Mouse (Mus musculus): ENCODE measurements around the gene Fbxo36. TPM values are rescaled to one million over a fixed set of nuclear protein-coding genes. Genes with fewer than 3 reads are reported as not detected.
A peak's percentile ranks its signal among the peaks of the same experiment; 100 is the strongest.

The Fbxo36 gene
- polyA plus RNA-seq, 1 experiment from 2014 or later = 9.2 TPM

DNA sequence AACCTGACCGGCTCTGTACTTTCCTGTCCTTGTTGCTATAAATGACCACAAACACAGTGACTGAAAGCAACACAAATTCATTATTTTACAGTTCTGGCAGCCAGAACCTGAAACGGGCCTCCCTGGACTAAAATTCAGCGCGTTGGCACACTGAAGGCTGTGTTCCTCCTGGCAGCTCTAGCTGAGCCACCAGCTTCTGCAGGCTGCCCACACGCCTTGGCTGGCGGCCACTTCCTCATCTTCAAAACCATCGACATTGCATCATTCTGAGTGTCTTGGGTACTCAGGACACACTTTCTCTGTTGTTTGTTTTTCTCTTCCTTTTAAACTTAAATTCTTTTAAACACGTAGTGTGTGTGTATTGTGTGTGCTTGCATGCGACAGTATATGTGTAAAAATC, 96.0 kb downstream of the Fbxo36 start:
- 80% methylated on average over 9 of the region's 9 CpGs for WGBS

DNA sequence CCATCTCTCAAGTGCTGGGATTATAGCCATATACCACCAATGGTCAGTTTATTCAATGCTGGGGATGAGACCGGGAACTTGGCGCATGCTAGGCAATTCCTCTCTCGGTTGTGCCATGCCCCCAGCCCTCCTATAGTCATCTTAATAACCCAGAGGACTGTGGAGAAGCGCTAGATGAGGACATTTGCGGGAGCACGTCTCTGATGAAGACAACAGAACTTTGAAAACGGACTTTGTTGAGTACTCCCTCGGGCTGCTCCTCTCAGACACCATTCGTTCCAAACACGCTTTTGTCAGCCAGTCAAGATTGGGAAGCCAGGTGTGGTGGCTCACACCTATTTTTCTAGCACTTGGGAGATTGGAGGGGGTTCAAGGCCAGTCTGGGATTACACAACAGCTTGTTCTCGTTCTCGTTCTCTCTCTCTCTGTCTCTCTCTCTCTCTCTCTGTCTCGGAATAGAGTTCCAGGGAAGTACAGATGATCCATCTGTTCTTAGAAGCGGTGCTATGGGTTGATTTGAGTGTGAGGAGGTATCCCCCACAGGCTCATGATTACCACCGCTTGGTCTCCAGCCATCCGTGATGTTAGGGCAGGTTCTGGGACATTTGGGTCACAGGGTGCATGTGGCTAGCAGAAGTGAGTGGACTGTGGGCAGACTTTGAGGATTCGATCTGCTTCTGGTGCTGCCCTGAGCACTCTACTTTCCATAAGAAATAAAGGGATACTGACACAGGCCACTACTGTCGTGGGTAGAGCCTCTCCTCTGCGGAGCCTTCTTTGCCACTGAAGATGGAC, 97.3 kb downstream of the Fbxo36 start:
- no peaks in the 10 kb centered on the region for H3K9me3 ChIP-seq
- no peak overlapping the region for H3K9ac ChIP-seq (replicated peaks)
- no peaks in the 10 kb centered on the region for H3K27me3 ChIP-seq
- 91% methylated on average over 19 of the region's 19 CpGs for WGBS
- peaks cover 6% of the 10 kb centered on the region; the same call in 1 of the 2 replicates for H3K4me1 ChIP-seq
- ATAC-seq (ENCODE audit: low FRiP score, low read depth) = no peak
- H3K27ac ChIP-seq (replicated peaks) = no peak overlapping the region
- no peaks in the 10 kb centered on the region for H3K36me3 ChIP-seq
- no peak overlapping the region for H3K4me2 ChIP-seq (replicated peaks)
- no peak overlapping the region for H3K4me3 ChIP-seq

More for the DNA sequence above, 96.0 kb downstream of the Fbxo36 start:
- no peak overlapping the region for H3K9ac ChIP-seq (replicated peaks)
- peak overlapping the region; percentile 61 for H3K4me2 ChIP-seq (replicated peaks)
- no peak overlapping the region for H3K27ac ChIP-seq (replicated peaks)
- H3K4me3 ChIP-seq = no peak overlapping the region
- no peak for ATAC-seq (ENCODE audit: low FRiP score, low read depth)
- H3K4me1 ChIP-seq = peaks cover 6% of the 10 kb centered on the region; the same call in 1 of the 2 replicates
- H3K27me3 ChIP-seq = no peaks in the 10 kb centered on the region
- H3K9me3 ChIP-seq = no peaks in the 10 kb centered on the region
- no peaks in the 10 kb centered on the region for H3K36me3 ChIP-seq

DNA sequence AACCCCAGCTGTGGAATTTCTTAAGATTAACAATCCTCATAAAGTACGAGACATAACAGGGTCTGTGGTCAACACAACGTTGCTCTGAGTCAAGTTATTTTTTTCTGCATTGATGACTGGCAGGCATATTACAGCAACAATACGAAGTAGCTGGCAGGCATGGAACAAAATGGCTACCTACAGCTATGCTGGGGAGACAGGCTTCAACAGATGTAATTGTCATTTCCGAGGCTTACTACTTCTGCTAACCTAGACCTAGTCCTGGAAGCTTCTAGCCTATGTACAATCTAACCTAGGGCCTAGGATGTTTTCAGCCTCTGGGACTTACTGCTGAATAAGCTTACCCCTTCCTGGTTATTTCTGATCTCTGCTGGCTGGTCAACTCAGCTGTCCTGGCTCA, 99.8 kb downstream of the Fbxo36 start:
- Histone ChIP-seq H3K27ac (replicated peaks) (no peak overlapping the region), H3K4me3 (no peak overlapping the region), H3K4me1 (no peaks in the 10 kb centered on the region), H3K9me3 (no peaks in the 10 kb centered on the region), H3K9ac (replicated peaks) (no peak overlapping the region), H3K36me3 (no peaks in the 10 kb centered on the region), H3K27me3 (no peaks in the 10 kb centered on the region), H3K4me2 (replicated peaks) (no peak overlapping the region)
- no peak for ATAC-seq (ENCODE audit: low FRiP score, low read depth)
- WGBS = 88% methylated on average over 4 of the region's 4 CpGs

DNA sequence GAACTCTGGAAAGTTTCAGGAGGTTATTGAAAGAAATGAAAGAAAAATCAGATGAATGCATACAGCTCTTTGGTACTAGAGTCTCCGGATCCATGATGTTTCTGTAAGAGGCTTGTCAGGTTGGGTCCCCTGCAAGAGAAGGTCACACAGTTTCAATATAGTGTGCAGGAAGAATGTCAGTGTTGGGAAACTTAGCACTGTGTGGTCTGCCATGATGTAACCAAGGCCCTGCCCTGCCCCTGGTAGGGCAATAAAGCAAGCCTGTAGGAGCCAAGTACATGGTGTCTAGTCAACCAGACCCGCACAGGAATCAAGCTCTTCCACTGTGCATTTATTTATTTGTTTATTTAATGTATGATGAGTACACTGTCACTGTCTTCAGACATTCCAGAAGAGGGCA, 100.7 kb downstream of the Fbxo36 start:
- WGBS = 83% methylated on average over 2 of the region's 2 CpGs
- Histone ChIP-seq H3K9me3 (no peaks in the 10 kb centered on the region), H3K4me1 (no peaks in the 10 kb centered on the region), H3K9ac (replicated peaks) (no peak overlapping the region), H3K36me3 (no peaks in the 10 kb centered on the region), H3K27me3 (no peaks in the 10 kb centered on the region), H3K27ac (replicated peaks) (no peak overlapping the region), H3K4me2 (replicated peaks) (no peak overlapping the region), H3K4me3 (no peak overlapping the region)
- ATAC-seq (ENCODE audit: low FRiP score, low read depth) = no peak

DNA sequence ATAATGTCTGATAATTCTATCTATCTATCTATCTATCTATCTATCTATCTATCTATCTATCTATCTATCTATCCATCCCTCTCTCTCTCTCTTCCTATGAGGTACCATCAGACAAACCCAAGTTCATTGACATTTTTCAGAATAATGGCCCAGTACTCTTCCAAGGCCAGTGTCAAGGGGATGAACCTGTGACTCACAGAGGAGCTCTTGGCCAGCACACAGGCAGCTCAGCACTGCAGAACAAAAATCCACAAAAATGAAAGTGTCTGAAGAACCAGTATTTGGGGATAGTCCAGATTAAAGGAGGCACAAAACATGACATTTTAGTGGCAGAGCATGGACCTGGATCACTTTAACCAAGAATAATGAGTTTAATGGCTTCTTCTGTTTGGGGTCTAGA, 103.0 kb downstream of the Fbxo36 start:
- H3K36me3 ChIP-seq = no peaks in the 10 kb centered on the region
- no peaks in the 10 kb centered on the region for H3K9me3 ChIP-seq
- no peak overlapping the region for H3K27ac ChIP-seq (replicated peaks)
- H3K4me2 ChIP-seq (replicated peaks) = no peak overlapping the region
- no peak overlapping the region for H3K4me3 ChIP-seq
- no peak overlapping the region for H3K9ac ChIP-seq (replicated peaks)
- no peaks in the 10 kb centered on the region for H3K4me1 ChIP-seq
- no peaks in the 10 kb centered on the region for H3K27me3 ChIP-seq
- no peak for ATAC-seq (ENCODE audit: low FRiP score, low read depth)

DNA sequence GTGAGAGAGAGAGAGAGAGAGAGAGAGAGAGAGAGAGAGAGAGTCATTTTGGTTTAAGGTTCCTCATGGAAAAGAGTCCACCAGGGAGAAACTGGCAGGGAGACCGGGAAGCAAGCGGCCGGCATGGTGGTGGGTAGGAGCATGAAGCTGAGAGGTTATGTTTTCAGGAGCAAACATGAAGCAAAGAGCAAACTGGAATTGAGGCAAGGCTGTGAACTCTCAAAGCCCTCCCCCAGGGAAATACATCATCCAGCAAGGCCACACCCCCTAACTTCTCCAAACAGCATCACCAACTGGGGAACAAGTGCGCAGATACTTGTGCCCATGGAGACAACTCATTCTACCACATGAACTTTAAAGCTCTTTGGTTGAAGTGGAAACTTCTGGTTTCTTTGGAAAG, 103.9 kb downstream of the Fbxo36 start:
- no peaks in the 10 kb centered on the region for H3K9me3 ChIP-seq
- no peaks in the 10 kb centered on the region for H3K27me3 ChIP-seq
- H3K36me3 ChIP-seq = no peaks in the 10 kb centered on the region
- H3K4me3 ChIP-seq = no peak overlapping the region
- no peak for ATAC-seq (ENCODE audit: low FRiP score, low read depth)
- H3K27ac ChIP-seq (replicated peaks) = no peak overlapping the region
- no peak overlapping the region for H3K9ac ChIP-seq (replicated peaks)
- no peak overlapping the region for H3K4me2 ChIP-seq (replicated peaks)
- H3K4me1 ChIP-seq = no peaks in the 10 kb centered on the region
- WGBS = 97% methylated on average over 4 of the region's 4 CpGs

DNA sequence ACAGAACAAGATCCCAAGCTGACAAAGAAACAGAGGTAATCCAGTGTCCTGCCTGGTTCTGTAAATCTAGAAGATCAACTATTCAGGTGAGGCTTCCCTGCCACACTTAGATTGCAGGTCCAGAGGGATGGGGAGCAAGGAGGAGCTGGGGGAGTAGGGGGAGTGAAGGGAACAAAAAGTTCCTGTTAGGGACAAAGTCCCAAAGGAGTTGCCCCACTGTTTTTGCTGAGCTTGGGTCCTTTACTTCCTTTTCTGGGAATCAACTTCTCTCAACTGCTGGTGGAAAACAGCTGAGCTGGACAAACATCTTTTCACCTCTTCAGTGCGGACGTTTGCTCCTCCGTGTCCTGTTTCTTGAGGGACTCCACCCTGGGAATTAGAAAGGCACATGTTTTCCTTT, 106.3 kb downstream of the Fbxo36 start:
- Histone ChIP-seq H3K27ac (replicated peaks) (no peak overlapping the region), H3K4me3 (no peak overlapping the region), H3K9ac (replicated peaks) (no peak overlapping the region), H3K27me3 (no peaks in the 10 kb centered on the region), H3K4me2 (replicated peaks) (no peak overlapping the region), H3K4me1 (no peaks in the 10 kb centered on the region), H3K9me3 (no peaks in the 10 kb centered on the region), H3K36me3 (no peaks in the 10 kb centered on the region)
- ATAC-seq (ENCODE audit: low FRiP score, low read depth) = no peak
- 96% methylated on average over 3 of the region's 3 CpGs for WGBS

DNA sequence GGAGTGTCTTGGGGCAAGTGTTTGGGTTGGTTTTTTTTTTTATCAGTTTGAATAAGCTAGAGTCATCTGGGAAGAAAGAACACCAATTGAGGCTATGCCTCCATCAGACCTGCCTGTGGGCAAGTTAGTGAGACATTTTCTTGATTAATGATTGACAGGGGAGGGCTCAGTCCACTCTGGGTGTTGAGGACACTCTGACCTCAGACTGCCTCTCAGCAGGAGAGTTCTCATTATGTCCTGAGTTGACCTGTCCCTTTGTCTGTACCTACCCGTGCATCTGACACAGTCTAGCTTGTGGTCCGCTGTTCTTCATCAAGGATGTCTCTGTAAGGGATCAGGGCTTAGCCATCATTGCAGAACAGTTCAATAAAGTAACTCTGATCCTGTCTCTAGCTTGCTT, 107.7 kb downstream of the Fbxo36 start:
- 72% methylated on average over 2 of the region's 2 CpGs for WGBS
- Histone ChIP-seq H3K4me3 (no peak overlapping the region), H3K36me3 (no peaks in the 10 kb centered on the region), H3K4me2 (replicated peaks) (no peak overlapping the region), H3K4me1 (no peaks in the 10 kb centered on the region), H3K9me3 (no peaks in the 10 kb centered on the region), H3K27me3 (no peaks in the 10 kb centered on the region), H3K27ac (replicated peaks) (no peak overlapping the region), H3K9ac (replicated peaks) (no peak overlapping the region)
- ATAC-seq (ENCODE audit: low FRiP score, low read depth) = no peak

Other genes with a start within 250 kb of the Fbxo36 start
- gene Dner, start 143.6 kb upstream of the Fbxo36 start, polyA plus RNA-seq (2016; fragmentation: Nextera tagmentation; extraction: Ambion mirVana) = 76.4 and 78.0 TPM in 2 replicates
- 115 and 123 TPM in 2 replicates for gene Trip12, start 675 bp downstream of the Fbxo36 start, polyA plus RNA-seq (2016; fragmentation: Nextera tagmentation; extraction: Ambion mirVana)
- gene Slc16a14, start 95.3 kb downstream of the Fbxo36 start, polyA plus RNA-seq (2016; fragmentation: Nextera tagmentation; extraction: Ambion mirVana) = 12.3 and 15.4 TPM in 2 replicates